Mouse (Mus musculus) small intestine, adult 2 months (tissue): ENCODE data around the gene Slc35g1.

Source experiments
- CTCF ChIP-seq: fragments of 200-500 bp; IDR thresholded peaks from 2 replicates; pipeline ENCODE4 v1.5.1; 2012; ENCODE audit warnings: low read depth, mild to moderate bottlenecking, control low read depth, inconsistent platforms, low read length, moderate library complexity, mixed read lengths; ENCODE audit not compliant: insufficient replicate concordance, insufficient read length; ENCODE audit errors: extremely low read depth
- POLR2A ChIP-seq: fragments of 200-500 bp; IDR thresholded peaks from 2 replicates; pipeline ENCODE4 v1.6.1; 2012; ENCODE audit warnings: low read depth, mild to moderate bottlenecking, control low read depth, inconsistent platforms, low read length, moderate library complexity

- TF ChIP-seq POLR2A (no peak), CTCF (no peak)
These were observed 36.2 kb downstream of the Slc35g1 start for GRCm38 (mm10) chr19:38432021-38432420.
